Mouse (Mus musculus) midbrain, embryonic 12.5 days (tissue): ENCODE measurements around the gene Plpp1. TPM values are rescaled to one million over a fixed set of nuclear protein-coding genes. Genes with fewer than 3 reads are reported as not detected.

ENCODE experiments used
- ATAC-seq: fragments of 200-750 bp; cut with Nextera tagmentation; 2 replicates; pipeline ENCODE4 v1.8.0; 2017; ENCODE audit warnings: low read depth, moderate TSS enrichment, moderate library complexity; ENCODE audit not compliant: low FRiP score
- H3K27ac ChIP-seq: fragments of 300-500 bp; sonication (generic); replicated peaks from 2 replicates; pipeline ENCODE4 v1.5.1; 2016; ENCODE audit warnings: mild to moderate bottlenecking
- H3K27me3 ChIP-seq: fragments of 300-500 bp; sonication (generic); 2 replicates; pipeline ENCODE4 v1.6.1; 2016; ENCODE audit warnings: mild to moderate bottlenecking
- H3K36me3 ChIP-seq: fragments of 300-500 bp; sonication (generic); 2 replicates; pipeline ENCODE4 v1.6.1; 2016
- H3K4me1 ChIP-seq: fragments of 300-500 bp; sonication (generic); 2 replicates; pipeline ENCODE4 v1.6.1; 2016
- H3K4me2 ChIP-seq: fragments of 300-500 bp; sonication (generic); replicated peaks from 2 replicates; pipeline ENCODE4 v1.6.1; 2016; ENCODE audit warnings: mild to moderate bottlenecking, moderate library complexity
- H3K4me3 ChIP-seq: fragments of 300-500 bp; sonication (generic); 2 replicates; pipeline ENCODE4 v1.5.1; 2016; ENCODE audit warnings: mild to moderate bottlenecking
- H3K9ac ChIP-seq: fragments of 300-500 bp; sonication (generic); replicated peaks from 2 replicates; pipeline ENCODE4 v1.6.1; 2016; ENCODE audit warnings: mild to moderate bottlenecking, moderate library complexity
- H3K9me3 ChIP-seq: fragments of 300-500 bp; sonication (generic); 2 replicates; pipeline ENCODE4 v1.6.1; 2016; ENCODE audit warnings: mild to moderate bottlenecking
- WGBS: fragments of 180-500 bp; shearing (Covaris S2); methylation state at CpG from one replicate; pipeline ENCODE4 v1.1.7; 2016; 5-methylcytosine and 5-hydroxymethylcytosine counted together
- polyA plus RNA-seq: library from polyadenylated mRNA; unstranded; fragments of >200 nt; fragmentation: Nextera tagmentation; extraction: Ambion mirVana; gene quantifications from 2 replicates; pipeline ENCODE4 v1.2.1, GENCODE M21; 2016

Plpp1 gene
- 22.3 and 24.7 TPM in 2 replicates for polyA plus RNA-seq

- peak within 1 kb of the TSS; percentile 78 for H3K4me3 ChIP-seq
- H3K9ac ChIP-seq: peak within 1 kb of the TSS; percentile 84
- no peaks in the 10 kb centered on the region for H3K27me3 ChIP-seq
- peak within 1 kb of the TSS; percentile 93 for H3K27ac ChIP-seq
- peak; percentile 98 for ATAC-seq
- H3K9me3 ChIP-seq: no peaks in the 10 kb centered on the region
- H3K4me1 ChIP-seq: peaks cover 9% of the 10 kb centered on the region; the same call in 1 of the 2 replicates
- under 1% methylated on average over 80 of the region's 83 CpGs for WGBS
- peak within 1 kb of the TSS; percentile 94 for H3K4me2 ChIP-seq
- H3K36me3 ChIP-seq: peaks cover 4% of the 10 kb centered on the region; the same call in 1 of the 2 replicates
These were observed at the start of gene Plpp1 for GRCm38 (mm10) chr13:112800597-112801380. Gene Plpp1, plus strand, starts transcription at chr13:112800792.

DNA sequence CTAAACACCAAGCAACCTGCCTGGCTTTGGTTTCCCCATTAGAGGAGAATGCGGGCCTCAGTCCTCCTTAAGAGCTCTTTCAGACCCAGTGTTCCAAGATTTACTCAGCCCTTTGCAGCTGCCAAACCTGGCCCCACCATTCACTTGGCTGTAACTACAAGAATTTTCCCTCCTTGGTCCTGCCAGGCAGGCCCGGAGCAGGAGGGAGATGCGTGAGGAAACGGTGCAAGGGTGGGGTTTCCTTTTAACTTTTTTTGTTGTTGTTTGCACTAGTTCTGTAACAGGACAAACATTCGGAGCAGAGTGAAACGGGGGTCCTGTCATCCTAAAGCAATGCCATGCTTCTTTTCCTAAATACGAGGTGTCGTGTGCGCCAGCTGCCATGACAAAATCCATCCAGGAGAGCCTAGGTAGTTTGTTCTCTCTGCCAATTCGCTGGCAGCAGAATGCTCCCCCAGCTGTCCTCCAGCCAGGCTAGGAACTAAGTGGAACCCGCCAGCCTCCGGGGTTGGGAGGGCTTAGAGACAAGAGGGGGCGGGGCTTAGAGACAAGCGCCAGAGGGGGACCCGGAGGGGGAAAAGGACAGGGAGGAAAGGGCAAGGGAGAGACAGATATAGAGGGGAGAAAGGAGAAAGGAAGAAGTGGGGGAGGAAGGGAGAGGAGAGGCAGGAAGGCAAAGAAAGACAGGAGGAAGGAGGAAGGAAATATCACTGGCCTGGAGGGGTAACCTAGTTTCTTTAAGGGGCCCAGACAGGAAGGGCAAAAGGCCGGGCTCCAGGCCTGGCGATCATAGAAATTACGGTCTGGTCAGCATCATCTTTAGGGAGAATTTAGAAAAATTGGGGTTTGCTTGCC lies 48.9 kb upstream of the Plpp1 start:
- Histone ChIP-seq H3K4me2 (peak overlapping the region; percentile 25), H3K9ac (no peak overlapping the region), H3K36me3 (no peaks in the 10 kb centered on the region), H3K27ac (no peak overlapping the region), H3K27me3 (no peaks in the 10 kb centered on the region), H3K4me3 (no peak overlapping the region), H3K9me3 (no peaks in the 10 kb centered on the region), H3K4me1 (peaks cover 15% of the 10 kb centered on the region)
- peak; percentile 70 for ATAC-seq
- WGBS: 42% methylated on average over 18 of the region's 18 CpGs

DNA sequence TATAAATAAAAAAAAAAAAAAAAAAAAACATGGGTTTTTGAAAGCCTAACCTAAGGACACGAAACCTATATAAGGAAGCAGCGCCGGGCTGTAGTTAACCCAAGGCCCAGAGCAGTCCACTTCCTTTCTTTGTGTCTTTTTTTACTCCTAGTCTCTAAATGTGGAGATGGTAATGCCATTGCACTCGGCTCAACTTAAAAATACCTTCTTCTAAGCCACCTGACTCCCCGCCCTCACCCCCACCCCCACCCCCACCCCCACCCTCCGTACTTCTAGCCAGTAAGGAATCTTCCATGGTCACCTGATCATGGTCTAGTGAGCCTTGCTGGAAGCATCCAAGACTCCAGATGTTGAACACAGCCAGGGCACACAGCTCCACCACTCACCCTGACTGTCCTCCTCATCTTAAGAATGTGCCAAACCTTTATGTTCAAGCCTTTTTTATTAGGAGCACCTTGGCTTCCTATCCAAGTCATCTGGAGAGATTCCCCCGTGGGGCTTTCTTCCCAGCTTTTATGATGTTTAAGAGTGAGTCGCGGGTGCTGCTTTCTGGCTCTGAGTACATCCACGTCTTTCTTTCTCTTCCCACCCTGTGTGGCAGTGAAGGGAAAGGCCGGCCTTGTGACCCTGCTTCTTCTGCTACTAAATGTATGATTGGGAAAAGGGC lies 48.1 kb upstream of the Plpp1 start:
- no peak overlapping the region for H3K27ac ChIP-seq

GRCm38 (mm10) chr13:112753522-112753921 lies 47.1 kb upstream of the Plpp1 start:
- 88% methylated on average over 9 of the region's 9 CpGs for WGBS
- ATAC-seq: no peak

More for the DNA sequence above, 48.1 kb upstream of the Plpp1 start:
- ATAC-seq: no peak
- H3K27me3 ChIP-seq: no peaks in the 10 kb centered on the region
- no peaks in the 10 kb centered on the region for H3K36me3 ChIP-seq
- WGBS: 80% methylated on average over 11 of the region's 11 CpGs
- no peak overlapping the region for H3K4me3 ChIP-seq
- H3K9ac ChIP-seq: no peak overlapping the region
- H3K4me2 ChIP-seq: no peak overlapping the region
- no peaks in the 10 kb centered on the region for H3K9me3 ChIP-seq
- peaks cover 15% of the 10 kb centered on the region for H3K4me1 ChIP-seq

DNA sequence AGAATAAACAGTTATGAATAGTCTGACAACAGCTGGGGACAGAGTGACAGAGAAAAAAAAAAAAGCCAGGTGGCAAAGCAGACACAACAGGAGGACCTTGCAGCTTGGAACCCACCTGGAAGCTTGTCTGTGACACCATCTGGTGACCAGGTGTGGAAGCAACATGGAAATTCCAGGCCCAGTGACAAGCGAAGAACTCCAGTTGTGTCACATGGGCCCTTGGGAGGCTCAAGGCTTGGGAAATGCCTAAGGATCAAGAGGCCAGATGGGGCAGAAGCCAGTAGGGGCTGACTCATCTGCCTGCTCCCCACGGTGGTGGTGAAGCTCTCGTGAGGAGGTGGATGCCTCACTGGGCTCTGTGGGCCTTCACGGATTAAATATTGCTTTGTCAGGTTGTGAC lies 45.7 kb upstream of the Plpp1 start:
- Histone ChIP-seq H3K9ac (no peak overlapping the region), H3K4me2 (no peak overlapping the region), H3K9me3 (no peaks in the 10 kb centered on the region), H3K36me3 (no peaks in the 10 kb centered on the region), H3K27me3 (no peaks in the 10 kb centered on the region), H3K4me1 (peaks cover 15% of the 10 kb centered on the region), H3K4me3 (no peak overlapping the region), H3K27ac (0 out of 2 replicates have a peak overlapping the region, but pooled peaks have one; percentile 10)
- WGBS: 48% methylated on average over 4 of the region's 4 CpGs
- no peak for ATAC-seq

More at GRCm38 (mm10) chr13:112753522-112753921, 47.1 kb upstream of the Plpp1 start:
- H3K4me3 ChIP-seq: no peak overlapping the region
- no peak overlapping the region for H3K4me2 ChIP-seq
- peaks cover 15% of the 10 kb centered on the region for H3K4me1 ChIP-seq
- no peak overlapping the region for H3K27ac ChIP-seq
- H3K9ac ChIP-seq: no peak overlapping the region
- no peaks in the 10 kb centered on the region for H3K36me3 ChIP-seq
- no peaks in the 10 kb centered on the region for H3K27me3 ChIP-seq
- no peaks in the 10 kb centered on the region for H3K9me3 ChIP-seq

GRCm38 (mm10) chr13:112755507-112756010 lies 45.0 kb upstream of the Plpp1 start:
- Histone ChIP-seq H3K9me3 (no peaks in the 10 kb centered on the region), H3K4me3 (no peak overlapping the region), H3K36me3 (no peaks in the 10 kb centered on the region), H3K4me2 (no peak overlapping the region), H3K4me1 (peaks cover 15% of the 10 kb centered on the region), H3K27ac (peak overlapping the region; percentile 10; the same call in 1 of the 2 replicates), H3K27me3 (no peaks in the 10 kb centered on the region), H3K9ac (no peak overlapping the region)
- ATAC-seq: 0 out of 2 replicates have a peak, but pooled peaks have one; percentile 17
- WGBS: 65% methylated on average over 11 of the region's 11 CpGs

GRCm38 (mm10) chr13:112757395-112757794 lies 43.2 kb upstream of the Plpp1 start:
- no peak for ATAC-seq
- Histone ChIP-seq H3K36me3 (no peaks in the 10 kb centered on the region), H3K9me3 (no peaks in the 10 kb centered on the region), H3K27me3 (no peaks in the 10 kb centered on the region), H3K4me1 (peaks cover 4% of the 10 kb centered on the region; the same call in 1 of the 2 replicates), H3K4me3 (no peak overlapping the region), H3K4me2 (no peak overlapping the region), H3K9ac (no peak overlapping the region), H3K27ac (no peak overlapping the region)
- WGBS: 83% methylated on average over 9 of the region's 9 CpGs

DNA sequence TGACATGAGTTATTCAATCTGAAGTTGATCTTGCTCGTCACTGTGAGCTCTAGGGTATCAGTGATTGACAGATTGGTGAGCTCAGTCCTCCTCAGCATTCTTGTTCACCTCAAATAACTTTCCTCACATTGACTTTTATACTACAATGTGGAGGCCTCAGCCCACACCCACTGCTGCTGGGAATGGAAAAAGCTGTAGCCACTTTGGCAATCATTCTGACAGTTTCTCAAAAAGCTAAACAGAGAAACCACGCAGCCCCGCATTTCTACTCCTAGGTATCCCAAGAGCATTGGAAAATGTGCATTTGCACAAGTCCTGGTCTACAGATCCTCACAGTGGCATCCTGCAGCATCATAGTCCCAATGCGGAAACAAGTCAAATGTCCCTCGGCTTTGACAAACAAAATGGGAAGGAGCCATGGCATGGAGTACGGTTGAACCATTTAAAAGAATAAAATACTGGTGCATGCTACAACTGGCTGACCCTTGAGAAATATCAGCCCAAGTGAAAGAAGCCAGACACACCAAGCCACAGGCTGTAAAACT lies 42.0 kb upstream of the Plpp1 start:
- no peak overlapping the region for H3K4me3 ChIP-seq
- H3K27ac ChIP-seq: no peak overlapping the region
- no peak for ATAC-seq
- no peaks in the 10 kb centered on the region for H3K9me3 ChIP-seq
- H3K9ac ChIP-seq: no peak overlapping the region
- no peak overlapping the region for H3K4me2 ChIP-seq
- H3K4me1 ChIP-seq: peaks cover 4% of the 10 kb centered on the region; the same call in 1 of the 2 replicates
- WGBS: 92% methylated on average over 6 of the region's 6 CpGs
- no peaks in the 10 kb centered on the region for H3K27me3 ChIP-seq
- no peaks in the 10 kb centered on the region for H3K36me3 ChIP-seq

- WGBS: 80% methylated on average over 9 of the region's 9 CpGs
- H3K36me3 ChIP-seq: no peaks in the 10 kb centered on the region
- H3K4me1 ChIP-seq: peaks cover 4% of the 10 kb centered on the region; the same call in 1 of the 2 replicates
- H3K27me3 ChIP-seq: no peaks in the 10 kb centered on the region
- ATAC-seq: no peak
- no peak overlapping the region for H3K9ac ChIP-seq
- H3K27ac ChIP-seq: no peak overlapping the region
- no peaks in the 10 kb centered on the region for H3K9me3 ChIP-seq
- no peak overlapping the region for H3K4me3 ChIP-seq
- no peak overlapping the region for H3K4me2 ChIP-seq
These were observed 41.2 kb upstream of the Plpp1 start for GRCm38 (mm10) chr13:112759364-112759763.

DNA sequence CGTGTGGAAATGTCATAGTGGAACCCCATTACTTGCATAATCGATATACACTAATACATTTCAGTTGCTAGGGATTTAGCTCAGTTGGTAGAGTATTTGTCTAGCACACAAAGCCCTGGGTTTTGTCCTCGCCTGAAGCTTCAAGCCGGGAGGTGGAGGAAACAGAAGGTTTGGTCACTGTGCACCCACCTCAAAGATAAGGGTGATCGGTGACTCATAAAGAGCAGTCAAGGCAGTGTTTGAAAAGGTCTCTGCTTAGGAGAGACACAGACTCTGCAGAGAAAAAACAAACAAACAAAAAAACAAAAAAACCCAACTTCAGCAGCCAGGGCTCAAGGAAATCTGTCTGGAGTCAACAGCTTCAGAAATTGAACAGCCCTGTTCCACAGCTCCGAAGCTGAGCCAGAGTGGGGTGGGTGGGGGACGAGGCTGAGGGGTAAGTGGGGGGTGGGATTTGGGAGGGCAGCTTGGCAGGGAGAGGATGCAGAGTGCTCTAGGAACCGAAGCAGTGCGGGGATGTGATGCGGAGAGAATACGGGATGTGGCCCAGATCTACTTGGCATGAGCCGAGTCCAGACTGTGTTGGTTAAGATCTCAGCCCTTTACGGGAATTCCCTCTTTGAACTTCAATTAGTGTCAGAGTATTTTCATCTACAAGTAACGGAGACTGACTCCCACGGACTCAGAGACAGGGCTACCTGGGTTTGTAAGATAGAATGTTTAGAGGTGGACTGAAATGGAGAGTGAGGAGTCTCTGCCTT lies 40.6 kb upstream of the Plpp1 start:
- Histone ChIP-seq H3K4me2 (no peak overlapping the region), H3K27me3 (no peaks in the 10 kb centered on the region), H3K4me3 (no peak overlapping the region), H3K27ac (no peak overlapping the region), H3K9me3 (no peaks in the 10 kb centered on the region), H3K9ac (no peak overlapping the region), H3K4me1 (peaks cover 4% of the 10 kb centered on the region; the same call in 1 of the 2 replicates), H3K36me3 (no peaks in the 10 kb centered on the region)
- 74% methylated on average over 15 of the region's 15 CpGs for WGBS
- ATAC-seq: no peak

DNA sequence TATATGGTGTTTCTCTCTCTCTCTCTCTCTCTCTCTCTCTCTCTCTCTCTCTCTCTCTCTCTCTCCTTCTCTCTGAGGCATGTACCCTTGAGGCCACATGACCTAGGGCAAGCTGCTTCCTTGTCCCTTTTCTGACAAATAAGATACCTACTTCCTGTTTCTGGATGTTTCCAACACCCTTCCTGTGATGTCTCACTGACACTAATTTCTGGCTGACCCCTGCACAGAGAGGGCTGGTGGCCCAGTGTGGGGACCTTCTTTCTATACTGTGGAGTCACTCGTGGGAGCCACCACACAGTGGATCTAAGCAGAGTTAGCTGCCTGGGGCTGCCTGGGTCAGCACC lies 40.1 kb upstream of the Plpp1 start:
- no peak overlapping the region for H3K4me2 ChIP-seq
- H3K9me3 ChIP-seq: no peaks in the 10 kb centered on the region
- H3K4me3 ChIP-seq: no peak overlapping the region
- peaks cover 4% of the 10 kb centered on the region; the same call in 1 of the 2 replicates for H3K4me1 ChIP-seq
- WGBS: 58% methylated on average over 1 of the region's 1 CpGs
- H3K27ac ChIP-seq: no peak overlapping the region
- H3K36me3 ChIP-seq: no peaks in the 10 kb centered on the region
- no peak overlapping the region for H3K9ac ChIP-seq
- ATAC-seq: no peak
- no peaks in the 10 kb centered on the region for H3K27me3 ChIP-seq
